Mouse (Mus musculus): ENCODE data around the gene Thpo.

- no peak for TF ChIP-seq CTCF (IDR thresholded peaks at IDR 0.05)
- no peak for TF ChIP-seq EP300 (IDR thresholded peaks at IDR 0.05; ENCODE audit: insufficient read depth, low read depth, low read length)
Observed at GRCm38 (mm10) chr16:20676702-20677101, 57.6 kb downstream of the Thpo start.
